Mouse (Mus musculus): ENCODE measurements around the gene Adam33. TPM values are rescaled to one million over a fixed set of nuclear protein-coding genes. Genes with fewer than 3 reads are reported as not detected.
"Not testable (repeated sequence)": the region's sequence is repeated elsewhere in the genome, so short reads cannot be mapped to it uniquely, and the experiment has no call there.

Gene Adam33
- polyA plus RNA-seq (2012; ENCODE audit: insufficient read depth, insufficient read length, missing spikeins), result 1.3 and 2.3 TPM in 2 replicates

DNA sequence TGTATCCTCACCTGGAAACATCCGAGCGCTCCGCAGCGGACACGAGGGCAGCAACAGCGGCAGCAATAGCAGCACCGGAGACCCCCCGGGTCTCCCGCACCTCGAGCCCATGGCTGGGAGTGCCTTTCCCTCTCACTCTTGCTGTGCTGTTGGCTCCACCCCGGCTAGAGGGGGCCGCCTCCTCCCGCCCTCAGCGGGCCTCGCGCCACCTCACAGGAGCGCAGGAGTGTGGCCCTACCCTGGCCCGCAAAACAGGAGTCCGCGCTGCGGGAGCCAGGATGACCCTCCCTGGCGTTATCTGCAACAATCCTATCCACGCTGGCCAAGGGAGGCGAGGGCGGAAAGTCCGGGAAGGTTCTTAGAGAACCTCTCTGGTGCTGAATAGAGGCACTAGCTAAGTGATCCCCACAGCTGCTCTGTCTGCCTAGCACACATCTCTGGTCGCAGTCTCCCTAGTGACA is at the start of gene Adam33:
Gene Adam33, minus strand, starts transcription at position 411 of the 461 bp plus-strand sequence.
- Histone ChIP-seq H3K4me3 (ENCODE audit: insufficient read depth, low read depth, low read length) (peak within 1 kb of the TSS; percentile 36), H3K27ac (replicated peaks; ENCODE audit: low read depth, low read length) (no peak within 1 kb of the TSS)

DNA sequence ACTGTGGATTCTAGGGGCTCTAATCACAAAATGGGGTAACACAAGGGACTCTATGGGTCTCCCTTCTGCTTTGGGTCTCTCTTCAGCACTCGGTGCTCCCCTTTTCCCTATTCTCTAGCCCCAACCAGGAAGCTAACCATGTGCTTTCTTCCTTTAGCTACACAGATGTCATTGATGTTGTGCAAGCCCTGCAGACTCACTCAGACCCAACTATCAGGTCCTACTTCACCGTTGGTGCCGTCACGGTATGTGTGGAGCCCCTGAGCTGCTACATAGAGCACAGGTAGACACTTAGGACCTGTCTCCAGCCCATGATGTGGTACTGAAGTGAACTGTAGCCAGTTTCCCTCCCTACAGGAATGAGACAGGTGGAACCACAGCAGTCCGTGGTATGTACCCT is 42.4 kb upstream of the Adam33 start:
- H3K4me3 ChIP-seq (ENCODE audit: insufficient read depth, low read depth, low read length), result no peak overlapping the region
- H3K27ac ChIP-seq (replicated peaks; ENCODE audit: low read depth, low read length), result no peak overlapping the region
- peaks cover 12% of the 10 kb centered on the region; the same call in 1 of the 2 replicates for H3K4me1 ChIP-seq (ENCODE audit: control insufficient read depth, insufficient read depth, insufficient read length, low read length)

More for the DNA sequence above, at the start of gene Adam33:
- H3K4me1 ChIP-seq (ENCODE audit: control insufficient read depth, insufficient read depth, insufficient read length, low read length), result peaks cover 9% of the 10 kb centered on the region; the same call in 1 of the 2 replicates

GRCm38 (mm10) chr2:131105061-131105460 is 41.4 kb upstream of the Adam33 start:
- H3K4me1 ChIP-seq (ENCODE audit: control insufficient read depth, insufficient read depth, insufficient read length, low read length), result peaks cover 12% of the 10 kb centered on the region; the same call in 1 of the 2 replicates
- not testable (repeated sequence) for H3K4me3 ChIP-seq (ENCODE audit: insufficient read depth, low read depth, low read length); H3K27ac ChIP-seq (replicated peaks; ENCODE audit: low read depth, low read length)

DNA sequence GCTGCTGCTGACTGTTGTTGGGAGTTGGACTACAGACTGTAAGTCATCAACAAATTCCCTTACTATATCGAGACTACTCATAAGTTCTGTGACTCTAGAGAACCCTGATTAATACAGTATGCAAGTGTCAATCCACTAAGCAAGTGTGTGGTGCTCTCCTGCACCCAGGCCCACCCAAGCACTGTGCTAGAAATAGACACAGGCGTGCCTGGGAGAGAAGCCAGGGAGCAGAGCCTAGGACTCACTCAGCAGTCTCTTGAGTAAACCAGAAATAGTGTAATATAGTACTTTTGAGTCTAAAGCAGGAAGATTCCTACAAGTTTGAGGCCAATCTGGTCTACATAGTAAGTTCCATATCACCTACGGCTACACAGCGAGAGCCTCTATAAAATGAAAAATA is 40.4 kb upstream of the Adam33 start:
- peaks cover 12% of the 10 kb centered on the region; the same call in 1 of the 2 replicates for H3K4me1 ChIP-seq (ENCODE audit: control insufficient read depth, insufficient read depth, insufficient read length, low read length)
- no peak overlapping the region for H3K4me3 ChIP-seq (ENCODE audit: insufficient read depth, low read depth, low read length)
- no peak overlapping the region for H3K27ac ChIP-seq (replicated peaks; ENCODE audit: low read depth, low read length)

DNA sequence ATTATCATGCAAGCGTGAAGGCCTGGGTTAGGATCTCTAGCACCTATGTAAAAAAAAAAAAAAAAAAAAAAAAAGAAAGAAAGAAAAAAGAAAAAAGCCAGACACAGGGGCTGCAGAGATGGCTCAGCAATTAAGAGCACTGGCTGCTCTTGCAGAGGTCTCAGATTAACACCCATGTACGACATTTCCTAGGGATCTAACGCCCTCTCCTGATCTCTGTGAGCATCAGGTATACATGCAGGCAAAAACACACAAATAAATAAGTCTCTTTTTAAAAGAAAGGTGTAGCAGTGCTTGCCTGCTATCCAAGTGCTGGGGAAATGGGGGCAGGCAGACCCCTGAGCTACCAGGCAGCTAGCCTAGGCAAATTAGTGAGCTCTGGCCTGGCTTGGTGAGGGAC is 37.9 kb upstream of the Adam33 start:
- H3K27ac ChIP-seq (replicated peaks; ENCODE audit: low read depth, low read length), result no peak overlapping the region
- no peak overlapping the region for H3K4me3 ChIP-seq (ENCODE audit: insufficient read depth, low read depth, low read length)

GRCm38 (mm10) chr2:131097087-131097486 is 33.5 kb upstream of the Adam33 start:
- peak overlapping the region; percentile 96 for H3K27ac ChIP-seq (replicated peaks; ENCODE audit: low read depth, low read length)

More for the DNA sequence above, 37.9 kb upstream of the Adam33 start:
- H3K4me1 ChIP-seq (ENCODE audit: control insufficient read depth, insufficient read depth, insufficient read length, low read length), result peaks cover 30% of the 10 kb centered on the region; the same call in 1 of the 2 replicates

DNA sequence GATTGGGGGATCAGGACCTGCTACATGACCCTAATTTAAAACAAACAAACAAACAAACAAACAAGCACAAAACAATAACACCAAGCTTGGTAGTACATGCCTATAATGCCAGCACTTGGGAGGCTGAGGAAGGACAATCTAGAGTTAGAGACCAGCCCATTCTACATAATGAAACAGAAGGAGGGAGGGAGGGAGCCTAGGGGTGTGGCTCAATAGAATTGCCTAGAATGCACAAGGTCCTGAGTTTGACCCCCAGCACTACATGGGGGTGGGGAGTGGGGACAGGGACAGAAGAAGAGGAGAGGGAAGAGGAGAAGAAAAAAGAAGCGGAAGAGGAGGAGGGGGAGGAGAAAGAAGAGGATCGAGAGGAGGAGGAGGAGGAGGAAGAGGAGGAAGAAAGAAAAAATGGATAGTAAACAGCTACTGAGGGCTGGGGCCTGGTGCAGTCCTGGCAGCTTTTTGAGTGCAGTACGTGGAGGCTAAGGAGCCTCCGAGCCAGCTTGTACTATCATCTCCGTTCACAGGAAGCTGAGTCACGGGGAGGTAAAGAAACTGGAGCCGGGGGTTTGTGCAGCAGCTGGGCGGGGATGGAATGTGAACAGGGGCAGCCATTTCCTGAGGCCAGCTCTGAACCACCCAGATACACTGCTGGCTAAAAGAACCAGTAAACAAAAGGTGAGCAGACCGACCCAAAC is 32.6 kb upstream of the Adam33 start:
- Histone ChIP-seq H3K27ac (replicated peaks; ENCODE audit: low read depth, low read length) (peak overlapping the region; percentile 98), H3K4me3 (ENCODE audit: insufficient read depth, low read depth, low read length) (0 out of 2 replicates have a peak overlapping the region, but pooled peaks have one; percentile 11), H3K4me1 (ENCODE audit: control insufficient read depth, insufficient read depth, insufficient read length, low read length) (peaks cover 27% of the 10 kb centered on the region; the same call in 1 of the 2 replicates)

More at GRCm38 (mm10) chr2:131097087-131097486, 33.5 kb upstream of the Adam33 start:
- peaks cover 24% of the 10 kb centered on the region; the same call in 1 of the 2 replicates for H3K4me1 ChIP-seq (ENCODE audit: control insufficient read depth, insufficient read depth, insufficient read length, low read length)
- H3K4me3 ChIP-seq (ENCODE audit: insufficient read depth, low read depth, low read length), result no peak overlapping the region

DNA sequence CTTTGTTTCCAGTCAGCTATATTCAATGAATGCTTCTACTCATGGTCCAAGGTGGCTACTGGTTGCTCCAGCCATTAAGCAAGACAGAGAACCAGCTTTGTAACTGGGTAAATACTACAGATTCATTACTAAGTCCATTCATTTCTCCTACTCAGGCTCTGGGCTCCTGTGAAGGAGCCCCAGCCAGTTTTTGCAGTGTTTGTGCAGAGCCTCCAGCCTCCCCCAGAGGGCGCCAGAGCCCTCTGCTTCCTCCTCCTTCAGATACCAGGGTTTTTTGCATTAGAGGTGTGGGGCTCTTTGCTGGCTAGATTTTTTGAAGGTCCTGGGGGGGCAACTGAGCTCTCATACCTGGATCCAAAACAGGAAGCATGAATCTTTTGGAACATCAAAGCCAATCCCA is 31.2 kb upstream of the Adam33 start:
- Histone ChIP-seq H3K4me1 (ENCODE audit: control insufficient read depth, insufficient read depth, insufficient read length, low read length) (peaks cover 29% of the 10 kb centered on the region; the same call in 1 of the 2 replicates), H3K4me3 (ENCODE audit: insufficient read depth, low read depth, low read length) (no peak overlapping the region), H3K27ac (replicated peaks; ENCODE audit: low read depth, low read length) (no peak overlapping the region)

- Histone ChIP-seq H3K27ac (replicated peaks; ENCODE audit: low read depth, low read length) (no peak overlapping the region), H3K4me1 (ENCODE audit: control insufficient read depth, insufficient read depth, insufficient read length, low read length) (peaks cover 29% of the 10 kb centered on the region; the same call in 1 of the 2 replicates), H3K4me3 (ENCODE audit: insufficient read depth, low read depth, low read length) (no peak overlapping the region)
Measured at GRCm38 (mm10) chr2:131093577-131093976, 30.0 kb upstream of the Adam33 start.

- peaks cover 7% of the 10 kb centered on the region; the same call in 1 of the 2 replicates for H3K4me1 ChIP-seq (ENCODE audit: control insufficient read depth, insufficient read depth, insufficient read length, low read length)
- H3K27ac ChIP-seq (replicated peaks; ENCODE audit: low read depth, low read length), result peak overlapping the region; percentile 66
- no peak overlapping the region for H3K4me3 ChIP-seq (ENCODE audit: insufficient read depth, low read depth, low read length)
Measured at GRCm38 (mm10) chr2:131090852-131091251, 27.2 kb upstream of the Adam33 start.

DNA sequence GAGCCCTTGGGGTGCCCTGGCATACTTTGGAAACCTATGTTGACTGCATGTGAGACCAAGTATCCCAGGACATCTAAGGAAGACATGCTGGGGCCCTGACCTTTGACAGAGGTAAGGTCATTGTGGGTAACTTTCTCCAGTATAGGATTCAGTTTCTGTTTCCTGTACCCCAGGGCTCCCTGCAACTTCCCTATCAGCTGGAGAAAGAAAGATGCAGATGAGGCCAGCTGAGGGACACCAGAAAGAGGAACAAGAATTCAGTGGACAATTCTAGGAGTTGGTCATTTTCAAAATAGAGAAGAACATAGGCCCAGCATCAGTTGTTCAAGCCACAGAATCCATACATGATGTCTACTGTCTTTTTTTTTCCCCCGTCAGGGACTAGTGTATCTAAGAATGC is 26.0 kb upstream of the Adam33 start:
- H3K27ac ChIP-seq (replicated peaks; ENCODE audit: low read depth, low read length), result peak overlapping the region; percentile 66
- no peak overlapping the region for H3K4me3 ChIP-seq (ENCODE audit: insufficient read depth, low read depth, low read length)
- H3K4me1 ChIP-seq (ENCODE audit: control insufficient read depth, insufficient read depth, insufficient read length, low read length), result peaks cover 5% of the 10 kb centered on the region; the same call in 1 of the 2 replicates

DNA sequence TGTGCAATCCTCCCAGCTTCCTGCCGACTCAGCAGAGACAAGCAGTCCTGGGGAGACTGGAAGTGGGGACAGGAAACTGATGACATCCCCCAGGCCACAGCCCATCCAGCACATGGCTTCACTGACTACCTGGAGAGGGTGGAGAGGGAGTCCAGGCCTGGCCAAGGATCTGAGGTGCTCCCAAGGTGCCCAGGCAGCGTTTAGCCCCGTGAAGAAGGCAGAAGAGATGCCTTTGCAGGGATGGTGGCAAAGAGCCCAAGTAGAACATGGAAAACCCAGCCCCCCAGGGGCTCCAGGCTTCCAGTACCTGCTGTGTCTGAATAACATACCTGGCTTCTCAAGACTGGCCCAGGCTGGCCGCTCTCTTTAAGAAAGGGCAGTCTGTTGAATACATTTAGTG is 25.0 kb upstream of the Adam33 start:
- H3K4me1 ChIP-seq (ENCODE audit: control insufficient read depth, insufficient read depth, insufficient read length, low read length), result peaks cover 5% of the 10 kb centered on the region; the same call in 1 of the 2 replicates
- H3K27ac ChIP-seq (replicated peaks; ENCODE audit: low read depth, low read length), result peak overlapping the region; percentile 20; the same call in 1 of the 2 replicates
- H3K4me3 ChIP-seq (ENCODE audit: insufficient read depth, low read depth, low read length), result no peak overlapping the region

DNA sequence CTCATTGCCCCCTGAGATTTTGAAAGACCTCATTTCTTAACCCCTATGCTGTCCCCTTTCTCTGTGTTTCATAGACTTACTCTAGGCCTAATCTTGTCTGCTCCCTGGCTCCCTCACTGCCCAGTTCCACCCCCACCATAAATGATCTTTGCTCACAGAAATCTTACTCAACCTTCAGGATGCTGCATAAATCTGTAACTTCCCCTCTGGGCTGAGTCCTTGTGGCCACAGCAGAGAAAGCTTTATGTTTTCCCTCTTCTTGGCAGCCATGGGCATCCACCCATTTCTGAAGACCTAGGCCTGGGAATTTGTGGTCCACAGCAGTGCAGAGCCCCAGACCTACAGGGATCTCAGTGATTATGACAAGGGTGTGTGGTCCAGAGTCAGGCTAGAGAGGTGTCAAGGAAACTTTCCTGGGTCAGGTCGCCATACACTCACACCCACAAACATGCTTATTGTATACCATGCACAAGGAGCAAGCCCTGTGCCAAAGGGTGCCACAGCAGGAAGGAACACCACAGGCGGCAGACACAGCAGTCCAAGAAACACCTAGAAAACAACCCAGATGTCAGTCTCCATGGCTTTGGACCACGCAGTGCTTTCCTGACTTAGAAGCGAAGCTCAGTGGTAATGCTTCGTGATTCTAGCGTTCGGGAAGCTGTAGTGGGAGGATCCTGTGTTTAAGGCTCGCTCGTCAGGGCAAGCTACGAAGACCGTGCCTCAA is 23.2 kb upstream of the Adam33 start, which contains the start of gene Siglec1:
Gene Siglec1, minus strand, starts transcription at position 99 of the 724 bp plus-strand sequence.
- no peak within 1 kb of the TSS for H3K4me3 ChIP-seq (ENCODE audit: insufficient read depth, low read depth, low read length)
- peak within 1 kb of the TSS; percentile 82 for H3K27ac ChIP-seq (replicated peaks; ENCODE audit: low read depth, low read length)
- H3K4me1 ChIP-seq (ENCODE audit: control insufficient read depth, insufficient read depth, insufficient read length, low read length), result peaks cover 5% of the 10 kb centered on the region; the same call in 1 of the 2 replicates

- H3K4me3 ChIP-seq (ENCODE audit: insufficient read depth, low read depth, low read length), result no peak overlapping the region
- no peak overlapping the region for H3K27ac ChIP-seq (replicated peaks; ENCODE audit: low read depth, low read length)
- no peaks in the 10 kb centered on the region for H3K4me1 ChIP-seq (ENCODE audit: control insufficient read depth, insufficient read depth, insufficient read length, low read length)
Measured at GRCm38 (mm10) chr2:131084206-131084605, 20.6 kb upstream of the Adam33 start.

DNA sequence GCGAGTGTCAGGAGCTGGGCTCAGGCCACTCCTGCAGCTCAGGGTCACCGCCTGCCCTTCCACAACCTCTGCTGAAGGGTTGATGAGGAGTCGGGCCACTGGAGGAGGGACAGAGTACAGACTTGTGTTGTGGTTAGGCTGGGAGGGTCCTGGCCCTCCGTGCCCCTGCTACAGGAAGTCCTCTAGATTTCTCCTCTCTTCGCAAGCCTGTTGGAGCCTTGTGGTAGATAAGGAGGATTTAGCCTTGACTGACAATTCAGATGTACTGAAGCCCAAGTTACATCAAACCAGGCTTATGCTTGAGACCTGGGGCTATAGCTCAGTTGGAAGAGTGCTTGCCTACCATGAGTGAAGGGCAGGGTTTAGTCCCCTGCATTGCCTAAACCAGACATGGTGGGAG is 16.9 kb upstream of the Adam33 start:
- Histone ChIP-seq H3K4me3 (ENCODE audit: insufficient read depth, low read depth, low read length) (no peak overlapping the region), H3K4me1 (ENCODE audit: control insufficient read depth, insufficient read depth, insufficient read length, low read length) (0 out of 2 replicates have a peak, but pooled peaks cover 5% of the 10 kb centered on the region), H3K27ac (replicated peaks; ENCODE audit: low read depth, low read length) (no peak overlapping the region)
